Mouse (Mus musculus): ENCODE measurements at regions not wholly inside any gene's neighbourhood (a gene's known extent, or its start where the extent isn't known, plus 50 kb on each side); places are given as distances from the start of the nearest gene placed in this dataset.

DNA sequence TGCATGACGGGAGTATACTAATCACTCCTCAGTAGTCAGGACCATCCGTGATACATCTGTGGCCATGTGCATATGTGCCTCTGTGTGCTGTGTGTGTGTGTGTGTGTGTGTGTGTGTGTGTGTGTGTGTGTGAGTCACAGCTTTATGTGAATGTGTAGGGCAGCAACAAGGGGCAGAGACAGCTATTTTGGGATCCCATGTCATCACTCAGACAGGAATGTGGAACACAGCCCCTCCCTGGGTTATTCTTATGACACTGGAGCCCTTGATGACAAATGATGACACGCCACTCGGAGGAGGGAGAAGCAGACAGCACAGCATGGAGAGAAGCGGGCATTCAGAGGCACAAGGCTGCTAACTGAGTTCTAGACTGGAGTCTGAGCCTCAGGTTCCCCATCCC, 64.4 kb upstream of the Zfp536 start:
- H3K27ac ChIP-seq (ENCODE audit: low read depth, low read length): peak overlapping the region; percentile 78
- no peaks in the 10 kb centered on the region for H3K9me3 ChIP-seq (replicated peaks; ENCODE audit: control insufficient read depth, low read length)
- H3K36me3 ChIP-seq (ENCODE audit: control insufficient read depth, insufficient read depth, low read length): no peaks in the 10 kb centered on the region
- no peak overlapping the region for H3K4me3 ChIP-seq (ENCODE audit: low read depth, low read length)
- no peaks in the 10 kb centered on the region for H3K27me3 ChIP-seq (ENCODE audit: control insufficient read depth, insufficient read depth, low read length)
- 52% methylated on average over 5 of the region's 5 CpGs for WGBS (ENCODE audit: insufficient replicate concordance)
- 0 out of 2 replicates have a peak overlapping the region, but pooled peaks have one; percentile 16 for H3K9ac ChIP-seq (ENCODE audit: low read depth, low read length)
- peaks cover 20% of the 10 kb centered on the region for H3K4me1 ChIP-seq (ENCODE audit: control insufficient read depth, insufficient read depth, low read length)
- no peak overlapping the region for H3K4me2 ChIP-seq
- peak; percentile 58 for ATAC-seq (replicated peaks; ENCODE audit: insufficient number of reproducible peaks, low FRiP score, low TSS enrichment)

DNA sequence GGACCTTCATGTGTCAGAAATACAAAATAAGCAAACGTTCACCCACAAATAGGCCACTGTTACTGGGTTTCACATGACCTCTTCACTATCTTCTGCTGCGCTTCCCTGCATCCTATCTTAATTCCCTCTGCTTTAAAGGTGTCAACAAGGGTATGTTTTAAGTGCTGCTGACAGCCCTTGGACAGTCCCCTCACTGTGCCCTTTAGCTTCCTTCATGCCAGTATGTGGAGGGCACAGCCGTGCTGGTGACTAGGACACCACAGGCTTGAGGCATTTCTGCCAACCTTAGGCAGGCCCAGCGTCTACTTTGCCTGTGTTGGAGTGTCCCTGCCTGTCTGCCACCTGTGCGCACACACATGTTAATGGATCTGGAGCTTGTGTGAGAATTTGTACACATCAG, 63.9 kb upstream of the Zfp536 start:
- no peaks in the 10 kb centered on the region for H3K9me3 ChIP-seq (replicated peaks; ENCODE audit: control insufficient read depth, low read length)
- H3K27me3 ChIP-seq (ENCODE audit: control insufficient read depth, insufficient read depth, low read length): no peaks in the 10 kb centered on the region
- no peak for ATAC-seq (replicated peaks; ENCODE audit: insufficient number of reproducible peaks, low FRiP score, low TSS enrichment)
- peak overlapping the region; percentile 78 for H3K27ac ChIP-seq (ENCODE audit: low read depth, low read length)
- WGBS (ENCODE audit: insufficient replicate concordance): 47% methylated on average over 5 of the region's 5 CpGs
- H3K36me3 ChIP-seq (ENCODE audit: control insufficient read depth, insufficient read depth, low read length): no peaks in the 10 kb centered on the region
- peaks cover 16% of the 10 kb centered on the region for H3K4me1 ChIP-seq (ENCODE audit: control insufficient read depth, insufficient read depth, low read length)
- H3K9ac ChIP-seq (ENCODE audit: low read depth, low read length): no peak overlapping the region
- no peak overlapping the region for H3K4me2 ChIP-seq
- no peak overlapping the region for H3K4me3 ChIP-seq (ENCODE audit: low read depth, low read length)

DNA sequence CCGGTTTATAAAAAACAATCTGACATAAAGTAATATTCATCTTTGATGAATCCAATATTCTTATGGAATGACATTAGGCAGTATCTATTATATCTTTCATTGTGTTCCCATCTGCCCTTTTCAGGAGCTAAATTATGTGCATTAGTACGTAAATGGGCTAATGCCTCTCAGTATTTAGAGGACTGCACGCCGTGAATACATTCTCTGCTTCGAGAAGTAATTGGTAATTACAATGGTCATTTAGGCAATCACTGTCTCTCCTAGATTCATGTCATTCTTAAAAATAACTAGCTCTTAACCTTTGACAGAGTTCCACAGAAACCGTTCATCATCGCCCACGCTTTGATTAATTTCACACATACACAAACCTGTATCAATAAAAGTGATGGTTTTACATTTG, 60.0 kb upstream of the Zfp536 start:
- Histone ChIP-seq H3K27me3 (ENCODE audit: control insufficient read depth, insufficient read depth, low read length) (no peaks in the 10 kb centered on the region), H3K4me2 (no peak overlapping the region), H3K9ac (ENCODE audit: low read depth, low read length) (no peak overlapping the region), H3K27ac (ENCODE audit: low read depth, low read length) (no peak overlapping the region), H3K9me3 (replicated peaks; ENCODE audit: control insufficient read depth, low read length) (no peaks in the 10 kb centered on the region), H3K36me3 (ENCODE audit: control insufficient read depth, insufficient read depth, low read length) (no peaks in the 10 kb centered on the region), H3K4me3 (ENCODE audit: low read depth, low read length) (no peak overlapping the region), H3K4me1 (ENCODE audit: control insufficient read depth, insufficient read depth, low read length) (peaks cover 15% of the 10 kb centered on the region)
- no peak for ATAC-seq (replicated peaks; ENCODE audit: insufficient number of reproducible peaks, low FRiP score, low TSS enrichment)
- WGBS (ENCODE audit: insufficient replicate concordance): 87% methylated on average over 8 of the region's 8 CpGs

DNA sequence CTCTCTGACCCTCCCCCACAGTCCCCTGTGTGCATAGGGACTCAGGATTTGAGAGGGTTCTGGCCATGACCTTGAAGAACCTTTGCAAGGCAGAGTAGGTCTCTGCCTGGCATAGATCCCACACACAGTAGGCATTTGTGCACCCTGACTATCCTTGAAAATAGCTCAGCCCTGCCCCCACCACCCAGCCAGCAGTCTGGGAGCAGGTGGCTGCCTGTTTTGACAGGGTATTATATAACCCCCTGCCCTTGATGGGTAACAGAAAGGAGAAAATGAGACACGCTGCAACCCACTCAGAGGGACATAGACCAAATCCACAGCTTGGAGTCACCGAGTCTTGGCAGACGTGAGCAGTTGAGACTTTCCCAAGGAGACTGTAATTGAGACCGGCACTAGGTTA, 58.9 kb upstream of the Zfp536 start:
- Histone ChIP-seq H3K4me2 (no peak overlapping the region), H3K9ac (ENCODE audit: low read depth, low read length) (no peak overlapping the region), H3K4me3 (ENCODE audit: low read depth, low read length) (no peak overlapping the region), H3K27me3 (ENCODE audit: control insufficient read depth, insufficient read depth, low read length) (no peaks in the 10 kb centered on the region), H3K27ac (ENCODE audit: low read depth, low read length) (no peak overlapping the region), H3K9me3 (replicated peaks; ENCODE audit: control insufficient read depth, low read length) (no peaks in the 10 kb centered on the region), H3K36me3 (ENCODE audit: control insufficient read depth, insufficient read depth, low read length) (no peaks in the 10 kb centered on the region), H3K4me1 (ENCODE audit: control insufficient read depth, insufficient read depth, low read length) (peaks cover 6% of the 10 kb centered on the region)
- no peak for ATAC-seq (replicated peaks; ENCODE audit: insufficient number of reproducible peaks, low FRiP score, low TSS enrichment)
- 52% methylated on average over 4 of the region's 4 CpGs for WGBS (ENCODE audit: insufficient replicate concordance)

DNA sequence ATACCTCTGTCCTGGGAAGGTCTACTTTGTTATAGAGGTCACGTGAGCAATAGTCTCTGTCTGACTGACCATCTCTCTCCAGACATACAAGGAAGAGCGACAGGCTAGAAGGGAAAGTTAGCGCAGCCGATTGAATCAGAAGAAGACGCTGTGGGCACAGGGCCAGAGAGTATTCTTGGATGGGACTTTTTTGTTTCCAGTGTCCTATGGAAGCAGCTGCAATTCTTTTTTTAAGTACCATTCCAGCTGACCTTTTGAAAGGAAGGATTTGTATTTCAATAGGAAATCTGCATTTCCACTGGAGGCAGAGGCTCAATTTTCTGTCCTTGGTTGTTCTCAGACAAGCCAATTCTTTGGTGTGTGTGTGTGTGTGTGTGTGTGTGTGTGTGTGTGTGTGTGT, 52.3 kb upstream of the Zfp536 start:
- H3K4me2 ChIP-seq: no peak overlapping the region
- H3K27me3 ChIP-seq (ENCODE audit: control insufficient read depth, insufficient read depth, low read length): no peaks in the 10 kb centered on the region
- no peaks in the 10 kb centered on the region for H3K9me3 ChIP-seq (replicated peaks; ENCODE audit: control insufficient read depth, low read length)
- 0 out of 2 replicates have a peak, but pooled peaks cover 4% of the 10 kb centered on the region for H3K4me1 ChIP-seq (ENCODE audit: control insufficient read depth, insufficient read depth, low read length)
- no peak overlapping the region for H3K27ac ChIP-seq (ENCODE audit: low read depth, low read length)
- ATAC-seq (replicated peaks; ENCODE audit: insufficient number of reproducible peaks, low FRiP score, low TSS enrichment): no peak
- H3K9ac ChIP-seq (ENCODE audit: low read depth, low read length): no peak overlapping the region
- no peaks in the 10 kb centered on the region for H3K36me3 ChIP-seq (ENCODE audit: control insufficient read depth, insufficient read depth, low read length)
- 88% methylated on average over 5 of the region's 5 CpGs for WGBS (ENCODE audit: insufficient replicate concordance)
- no peak overlapping the region for H3K4me3 ChIP-seq (ENCODE audit: low read depth, low read length)

All from heart, embryonic 11.5 days (tissue).